Mouse (Mus musculus) left cerebral cortex, postnatal 36 days (tissue): ENCODE measurements around the gene Trnp1. TPM values are rescaled to one million over a fixed set of nuclear protein-coding genes. Genes with fewer than 3 reads are reported as not detected.

Experiments
- total RNA-seq, 2 experiments: library from RNA; stranded (reverse); gene quantifications; 2 replicates each; pipeline ENCODE4 v1.2.3; 2021

The Trnp1 gene
- total RNA-seq, 2 experiments from 2014 or later = 168 to 210 TPM

Other genes with a start within 250 kb of the Trnp1 start
- gene Sytl1, start 235.4 kb downstream of the Trnp1 start, total RNA-seq = 1 to 10 TPM; 2.2 to 2.3 TPM
- 10 to 100 TPM; 87.9 to 96.5 TPM for gene Tmem222, start 220.8 kb downstream of the Trnp1 start, total RNA-seq
- gene Wdtc1, start 145.1 kb downstream of the Trnp1 start, total RNA-seq = 10 to 100 TPM; 58.6 to 59.8 TPM
- gene Slc9a1, start 128.8 kb downstream of the Trnp1 start, total RNA-seq = 10 to 100 TPM; 48.8 to 56.9 TPM
- not detected for gene Tent5b, start 18.4 kb downstream of the Trnp1 start, total RNA-seq
- not detected for gene Kdf1, start 20.4 kb upstream of the Trnp1 start, total RNA-seq
- gene Nudc, start 47.4 kb upstream of the Trnp1 start, total RNA-seq = 100 to 1,000 TPM; 139 to 143 TPM
- not detected for gene Nr0b2, start 54.8 kb upstream of the Trnp1 start, total RNA-seq
- gene Gpatch3, start 76.2 kb upstream of the Trnp1 start, total RNA-seq = 10 to 100 TPM in 1 of 2 experiments, 1 to 10 TPM in 1; 9.2 to 10.3 TPM
- 10 to 100 TPM in 1 of 2 experiments, 1 to 10 TPM in 1; 9.5 to 10.7 TPM for gene Gpn2, start 85.8 kb upstream of the Trnp1 start, total RNA-seq
- gene Sfn, start 103.6 kb upstream of the Trnp1 start, total RNA-seq = 1 to 10 TPM; 1.9 to 2.5 TPM
- 10 to 100 TPM; 37.6 to 40.6 TPM for gene Zdhhc18, start 151.6 kb upstream of the Trnp1 start, total RNA-seq
- gene Pigv, start 174.1 kb upstream of the Trnp1 start, total RNA-seq = 1 to 10 TPM; 8.3 to 9.6 TPM